Mouse (Mus musculus) liver, adult 2 months (tissue): ENCODE data around the gene Fam219a.

ENCODE experiments used
- CTCF ChIP-seq: fragments of 200-500 bp; IDR thresholded peaks from 2 replicates; pipeline ENCODE4 v1.5.1; 2011; ENCODE audit warnings: low read depth, low read length, control low read depth
- POLR2A ChIP-seq: fragments of 200-500 bp; IDR thresholded peaks from 2 replicates; pipeline ENCODE4 v1.6.1; 2011; ENCODE audit warnings: low read length, control low read depth; ENCODE audit not compliant: insufficient read depth; ENCODE audit errors: extremely low read depth

DNA sequence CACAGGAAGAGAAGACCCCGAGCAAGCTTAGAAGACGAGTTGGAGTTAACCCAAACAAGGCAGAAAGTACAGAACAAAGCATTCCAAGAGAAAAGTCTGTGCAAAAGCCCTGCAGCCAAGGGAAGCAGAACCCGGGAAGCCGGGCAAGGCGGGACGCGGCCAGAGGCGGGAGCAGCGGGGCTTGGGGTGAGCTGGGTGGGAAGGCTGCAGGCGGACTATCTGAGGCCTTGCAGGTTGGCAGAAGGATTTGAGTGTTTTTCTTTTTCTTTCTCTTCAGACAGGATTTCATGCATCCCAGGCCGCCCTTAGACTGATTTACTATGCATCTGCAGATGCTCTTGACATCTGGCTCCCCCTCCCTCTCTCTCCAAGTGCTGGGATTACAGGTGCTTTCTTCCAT lies 16.2 kb downstream of the Fam219a start:
- TF ChIP-seq CTCF (no peak), POLR2A (no peak)
